Mouse (Mus musculus) embryonic facial prominence, embryonic 12.5 days (tissue): ENCODE measurements at regions not wholly inside any gene's neighbourhood (a gene's known extent, or its start where the extent isn't known, plus 50 kb on each side); places are given as distances from the start of the nearest gene placed in this dataset.
"Not testable (repeated sequence)": the region's sequence is repeated elsewhere in the genome, so short reads cannot be mapped to it uniquely, and the experiment has no call there.

Experiments used
- ATAC-seq: fragments of 200-750 bp; cut with Nextera tagmentation; 2 replicates; pipeline ENCODE4 v1.8.0; 2017; ENCODE audit not compliant: insufficient number of reproducible peaks, insufficient read depth, low FRiP score, low TSS enrichment
- H3K27ac ChIP-seq: fragments of 300-500 bp; sonication (generic); 2 replicates; pipeline ENCODE4 v1.5.1; 2016; ENCODE audit warnings: mild to moderate bottlenecking
- H3K27me3 ChIP-seq: fragments of 300-500 bp; sonication (generic); 2 replicates; pipeline ENCODE4 v1.6.1; 2016; ENCODE audit warnings: mild to moderate bottlenecking, moderate library complexity
- H3K36me3 ChIP-seq: fragments of 300-500 bp; sonication (generic); 2 replicates; pipeline ENCODE4 v1.6.1; 2016; ENCODE audit warnings: mild to moderate bottlenecking
- H3K4me1 ChIP-seq: fragments of 300-500 bp; sonication (generic); 2 replicates; pipeline ENCODE4 v1.6.1; 2016
- H3K4me2 ChIP-seq: fragments of 300-500 bp; sonication (generic); replicated peaks from 2 replicates; pipeline ENCODE4 v1.6.1; 2016; ENCODE audit warnings: mild to moderate bottlenecking, moderate library complexity
- H3K4me3 ChIP-seq: fragments of 300-500 bp; sonication (generic); 2 replicates; pipeline ENCODE4 v1.5.1; 2016; ENCODE audit warnings: mild to moderate bottlenecking
- H3K9ac ChIP-seq: fragments of 300-500 bp; sonication (generic); 2 replicates; pipeline ENCODE4 v1.6.1; 2016; ENCODE audit warnings: mild to moderate bottlenecking, moderate library complexity
- H3K9me3 ChIP-seq: fragments of 300-500 bp; sonication (generic); 2 replicates; pipeline ENCODE4 v1.6.1; 2016; ENCODE audit warnings: mild to moderate bottlenecking, moderate library complexity
- WGBS: fragments of 180-500 bp; shearing (Covaris S2); methylation state at CpG from one replicate; pipeline ENCODE4 v1.1.7; 2016; 5-methylcytosine and 5-hydroxymethylcytosine counted together

DNA sequence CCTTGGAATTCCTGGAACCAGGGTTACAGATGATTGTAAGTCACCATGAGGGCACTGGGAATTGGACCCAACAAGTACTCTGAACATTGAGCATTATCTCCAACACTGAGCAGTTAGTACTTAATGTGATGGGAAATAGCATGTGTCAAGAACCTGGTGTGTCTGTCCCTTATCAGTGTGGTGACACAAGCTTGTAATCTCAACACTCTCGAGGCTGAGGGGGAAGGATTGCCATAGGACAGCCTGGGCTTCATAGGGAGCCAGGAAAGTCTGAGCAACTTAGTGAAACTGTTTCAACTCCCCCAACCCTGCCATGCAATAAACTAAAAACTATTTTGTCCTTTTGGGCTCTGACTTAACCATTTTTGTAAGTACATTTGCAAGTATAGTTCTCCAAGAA is 100.0 kb downstream of the Wdr20rt start:
- Histone ChIP-seq H3K4me1 (no peaks in the 10 kb centered on the region), H3K4me3 (no peak overlapping the region), H3K9me3 (no peaks in the 10 kb centered on the region), H3K36me3 (no peaks in the 10 kb centered on the region), H3K4me2 (no peak overlapping the region), H3K9ac (no peak overlapping the region), H3K27ac (no peak overlapping the region), H3K27me3 (no peaks in the 10 kb centered on the region)
- 56% methylated on average over 1 of the region's 1 CpGs for WGBS
- ATAC-seq, result no peak

DNA sequence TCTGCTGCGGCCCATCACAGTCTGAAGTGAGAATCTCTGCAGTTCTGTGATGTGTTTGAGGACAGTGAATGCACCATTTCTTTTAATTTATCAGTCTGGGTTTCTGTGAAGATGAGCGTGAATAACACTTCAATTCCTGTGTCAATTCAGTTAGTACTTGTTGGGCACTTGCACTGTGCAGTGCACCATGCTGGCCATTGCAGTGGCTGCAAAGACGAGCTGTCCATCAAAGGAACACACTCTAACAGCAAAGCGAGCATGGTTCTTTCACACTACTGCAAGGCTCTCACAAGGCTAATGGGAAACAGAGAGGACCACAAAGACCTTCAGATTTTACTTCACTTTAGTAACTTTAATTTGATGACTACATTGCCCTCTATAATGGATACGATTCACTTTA is 103.2 kb downstream of the Wdr20rt start:
- ATAC-seq, result no peak
- no peaks in the 10 kb centered on the region for H3K4me1 ChIP-seq
- H3K36me3 ChIP-seq, result no peaks in the 10 kb centered on the region
- H3K27me3 ChIP-seq, result no peaks in the 10 kb centered on the region
- no peak overlapping the region for H3K27ac ChIP-seq
- H3K4me3 ChIP-seq, result no peak overlapping the region
- WGBS, result 79% methylated on average over 5 of the region's 5 CpGs
- no peak overlapping the region for H3K4me2 ChIP-seq
- H3K9ac ChIP-seq, result no peak overlapping the region
- no peaks in the 10 kb centered on the region for H3K9me3 ChIP-seq

DNA sequence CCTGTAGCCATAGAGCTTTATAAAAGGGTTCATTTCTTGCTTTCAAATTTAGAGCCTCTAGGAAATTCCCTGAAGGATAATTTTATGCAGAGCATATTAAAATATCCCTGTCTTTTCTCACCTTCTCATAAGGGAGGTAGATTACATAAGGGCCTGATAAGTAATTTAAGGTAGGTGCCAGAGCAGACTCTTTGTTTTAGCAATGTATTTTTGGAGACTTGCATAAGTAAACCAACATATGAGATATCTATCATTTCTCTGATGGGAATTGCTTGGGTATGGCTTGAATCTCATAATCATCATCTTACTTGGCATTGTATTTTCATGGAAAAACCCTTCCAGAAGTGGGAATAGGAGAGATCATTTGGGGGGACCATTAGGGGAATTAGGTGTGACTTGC is 104.4 kb downstream of the Wdr20rt start:
- H3K27ac ChIP-seq, result no peak overlapping the region
- no peak overlapping the region for H3K4me3 ChIP-seq
- H3K27me3 ChIP-seq, result no peaks in the 10 kb centered on the region
- no peaks in the 10 kb centered on the region for H3K9me3 ChIP-seq
- no peak overlapping the region for H3K9ac ChIP-seq
- no peak overlapping the region for H3K4me2 ChIP-seq
- no peaks in the 10 kb centered on the region for H3K4me1 ChIP-seq
- no peaks in the 10 kb centered on the region for H3K36me3 ChIP-seq
- ATAC-seq, result no peak

DNA sequence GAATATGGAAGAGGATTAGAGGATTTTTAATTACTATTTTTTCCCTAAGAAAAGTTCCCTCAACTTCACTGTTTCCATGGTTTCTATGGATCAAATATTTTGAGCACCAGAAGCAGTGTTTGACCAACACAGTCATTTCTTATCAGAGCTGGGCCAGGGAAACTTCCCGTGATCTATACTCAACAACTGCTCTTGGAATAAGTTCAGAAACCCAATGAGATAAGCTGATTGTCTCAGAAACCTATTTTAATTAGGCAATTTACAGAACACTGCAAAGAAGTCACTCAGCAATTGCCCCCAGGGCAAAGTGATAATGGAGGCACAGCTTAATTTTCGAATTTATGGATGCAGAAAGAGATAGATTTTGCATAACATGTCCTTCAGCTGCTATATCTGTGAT is 114.7 kb downstream of the Wdr20rt start:
- H3K4me1 ChIP-seq, result no peaks in the 10 kb centered on the region
- no peak for ATAC-seq
- no peak overlapping the region for H3K4me2 ChIP-seq
- 69% methylated on average over 2 of the region's 2 CpGs for WGBS
- no peaks in the 10 kb centered on the region for H3K27me3 ChIP-seq
- no peaks in the 10 kb centered on the region for H3K36me3 ChIP-seq
- no peak overlapping the region for H3K27ac ChIP-seq
- no peak overlapping the region for H3K4me3 ChIP-seq
- H3K9ac ChIP-seq, result no peak overlapping the region
- H3K9me3 ChIP-seq, result no peaks in the 10 kb centered on the region

DNA sequence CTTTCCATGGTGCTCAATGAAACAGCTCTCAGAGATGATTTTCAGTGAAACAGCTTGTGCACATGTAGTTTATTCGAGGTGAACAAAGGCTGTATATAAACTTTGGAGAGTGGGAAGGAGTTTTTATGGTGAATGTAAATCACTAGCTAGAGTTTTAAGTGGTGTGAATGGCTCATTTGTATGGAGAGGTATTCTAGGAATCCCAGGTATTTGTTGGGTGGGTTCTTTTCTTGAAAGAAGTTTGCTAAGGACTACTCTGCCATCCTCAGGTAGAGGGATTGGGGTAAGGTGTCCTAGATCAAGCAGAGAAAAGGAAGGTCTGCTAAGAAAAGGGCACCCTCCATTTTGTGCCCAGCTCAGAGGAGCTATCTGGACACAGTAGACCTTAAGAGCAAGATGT is 121.9 kb downstream of the Wdr20rt start:
- no peak for ATAC-seq
- Histone ChIP-seq H3K4me3 (no peak overlapping the region), H3K9me3 (no peaks in the 10 kb centered on the region), H3K27me3 (no peaks in the 10 kb centered on the region), H3K36me3 (no peaks in the 10 kb centered on the region), H3K4me1 (no peaks in the 10 kb centered on the region), H3K27ac (no peak overlapping the region), H3K4me2 (no peak overlapping the region), H3K9ac (no peak overlapping the region)
- 53% methylated on average over 1 of the region's 1 CpGs for WGBS

DNA sequence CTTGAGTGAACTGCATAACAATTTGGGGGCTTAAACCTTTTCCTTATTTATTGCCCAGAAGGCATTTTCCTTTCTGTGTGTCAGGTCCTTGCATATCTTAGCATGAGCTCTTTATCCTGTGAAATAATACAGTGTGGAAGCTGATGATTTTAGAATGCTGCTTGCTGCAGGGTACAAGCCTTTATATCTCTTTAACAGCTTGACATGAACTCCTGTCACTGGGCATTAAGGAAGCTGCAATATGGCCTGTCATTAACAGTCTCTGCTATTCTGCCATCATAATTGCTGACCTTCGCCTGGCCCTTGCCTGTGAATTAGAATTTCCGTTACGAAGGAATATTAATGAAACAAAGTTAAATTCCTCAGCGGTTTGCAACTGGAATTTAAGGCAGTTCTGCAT is 124.2 kb downstream of the Wdr20rt start:
- H3K4me1 ChIP-seq, result no peaks in the 10 kb centered on the region
- no peak overlapping the region for H3K4me3 ChIP-seq
- ATAC-seq, result no peak
- no peak overlapping the region for H3K4me2 ChIP-seq
- H3K27ac ChIP-seq, result no peak overlapping the region
- H3K36me3 ChIP-seq, result no peaks in the 10 kb centered on the region
- no peaks in the 10 kb centered on the region for H3K27me3 ChIP-seq
- H3K9me3 ChIP-seq, result no peaks in the 10 kb centered on the region
- H3K9ac ChIP-seq, result no peak overlapping the region
- WGBS, result 66% methylated on average over 4 of the region's 4 CpGs

DNA sequence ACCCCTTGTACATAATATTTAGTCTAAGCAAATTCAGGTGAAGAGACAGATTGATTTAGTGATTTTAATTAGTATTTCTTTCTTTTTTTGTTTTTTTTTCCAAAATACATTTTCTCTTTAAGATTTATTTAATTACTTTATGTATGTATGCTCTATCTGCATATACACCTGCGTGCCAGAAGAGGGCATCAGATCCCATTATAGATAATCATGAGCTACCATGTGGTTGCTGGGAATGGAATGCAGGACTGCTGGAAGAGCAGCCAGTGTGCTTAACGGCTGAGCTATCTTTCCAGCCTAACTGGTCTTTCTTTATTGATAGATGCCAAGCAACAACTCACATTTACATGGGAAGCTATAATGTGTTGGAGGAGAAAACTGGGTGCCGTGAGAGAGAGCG is 138.9 kb downstream of the Wdr20rt start:
- no peaks in the 10 kb centered on the region for H3K4me1 ChIP-seq
- no peak for ATAC-seq
- WGBS, result 68% methylated on average over 4 of the region's 4 CpGs

DNA sequence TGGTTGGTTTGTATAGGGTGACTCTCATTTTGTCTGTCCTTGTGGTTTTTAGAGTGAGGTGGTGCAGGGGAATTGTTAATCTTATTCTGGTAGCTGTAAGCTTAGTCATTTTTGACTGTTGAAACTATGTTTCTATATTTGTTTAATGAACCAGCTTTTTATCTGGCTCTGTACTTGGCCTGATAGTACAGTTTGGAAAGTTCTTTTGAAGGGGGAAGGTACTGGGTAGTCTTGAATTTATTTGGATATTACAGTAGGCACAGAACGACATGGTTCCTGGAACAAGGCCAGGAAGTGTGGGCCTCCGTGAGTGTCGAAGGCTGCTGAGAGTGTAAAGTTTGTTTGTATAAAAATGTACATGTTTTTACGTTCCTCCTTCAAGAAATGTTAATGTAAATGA is 142.0 kb downstream of the Wdr20rt start:
- Histone ChIP-seq H3K27me3 (no peaks in the 10 kb centered on the region), H3K9ac (no peak overlapping the region), H3K4me2 (no peak overlapping the region), H3K9me3 (no peaks in the 10 kb centered on the region), H3K36me3 (no peaks in the 10 kb centered on the region), H3K4me1 (no peaks in the 10 kb centered on the region), H3K4me3 (no peak overlapping the region), H3K27ac (no peak overlapping the region)
- no peak for ATAC-seq
- WGBS, result 60% methylated on average over 4 of the region's 4 CpGs

More for the DNA sequence above, 138.9 kb downstream of the Wdr20rt start:
- Histone ChIP-seq H3K4me3 (no peak overlapping the region), H3K27ac (no peak overlapping the region), H3K9me3 (no peaks in the 10 kb centered on the region), H3K4me2 (no peak overlapping the region), H3K36me3 (no peaks in the 10 kb centered on the region), H3K27me3 (no peaks in the 10 kb centered on the region), H3K9ac (no peak overlapping the region)

DNA sequence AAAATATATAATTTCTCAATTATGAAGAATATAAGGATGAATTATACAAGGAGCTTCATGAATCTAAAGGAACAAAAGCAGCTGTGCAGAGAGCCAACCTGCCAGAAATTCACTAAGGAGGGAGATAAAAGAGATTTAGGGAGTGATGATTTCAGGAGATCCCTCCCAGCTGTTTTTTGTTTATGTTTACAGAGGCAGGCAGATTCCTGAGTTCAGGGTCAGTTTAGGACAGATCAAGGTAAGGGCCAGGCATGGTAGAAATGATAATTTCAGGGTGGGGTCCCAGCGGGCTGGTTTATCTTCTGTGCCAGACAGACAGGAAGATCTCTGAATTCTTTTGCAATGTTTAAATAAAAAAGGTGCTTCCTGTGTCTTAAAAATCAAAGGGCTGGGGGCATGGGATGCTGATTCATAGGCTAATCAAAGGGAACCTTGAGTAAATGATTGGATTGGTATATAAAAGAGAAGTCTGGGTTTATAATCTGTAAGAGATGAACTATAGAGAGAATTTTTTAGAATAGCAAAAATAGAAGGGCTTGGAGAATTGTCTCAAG is 142.6 kb downstream of the Wdr20rt start:
- Histone ChIP-seq H3K9me3 (no peaks in the 10 kb centered on the region), H3K4me3 (no peak overlapping the region), H3K27ac (no peak overlapping the region), H3K27me3 (no peaks in the 10 kb centered on the region), H3K4me2 (no peak overlapping the region), H3K9ac (no peak overlapping the region), H3K4me1 (no peaks in the 10 kb centered on the region), H3K36me3 (no peaks in the 10 kb centered on the region)
- WGBS, result 85% methylated on average over 1 of the region's 1 CpGs
- no peak for ATAC-seq

DNA sequence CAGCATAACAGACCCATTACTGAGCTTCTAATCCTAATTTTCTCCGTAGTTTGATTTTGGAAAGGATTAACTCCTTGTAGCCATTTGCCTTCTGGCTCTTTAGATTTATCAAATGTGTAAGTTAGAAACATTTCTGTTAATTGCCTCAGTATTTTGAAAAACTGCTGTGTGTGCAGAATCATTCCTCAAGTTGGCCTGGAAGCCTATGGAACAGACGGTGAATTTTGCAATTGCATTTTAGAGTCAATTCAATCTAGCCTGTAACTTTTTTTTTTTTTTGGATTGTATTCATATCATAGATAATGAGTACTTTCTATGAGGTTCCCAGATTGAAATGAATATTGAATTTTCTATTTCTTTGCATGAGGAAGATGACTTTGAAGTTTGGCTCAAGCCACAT is 146.3 kb downstream of the Wdr20rt start:
- WGBS, result 82% methylated on average over 2 of the region's 2 CpGs
- Histone ChIP-seq H3K36me3 (no peaks in the 10 kb centered on the region), H3K9ac (no peak overlapping the region), H3K4me2 (no peak overlapping the region), H3K27me3 (no peaks in the 10 kb centered on the region), H3K4me1 (no peaks in the 10 kb centered on the region), H3K4me3 (no peak overlapping the region), H3K9me3 (no peaks in the 10 kb centered on the region), H3K27ac (no peak overlapping the region)
- no peak for ATAC-seq

DNA sequence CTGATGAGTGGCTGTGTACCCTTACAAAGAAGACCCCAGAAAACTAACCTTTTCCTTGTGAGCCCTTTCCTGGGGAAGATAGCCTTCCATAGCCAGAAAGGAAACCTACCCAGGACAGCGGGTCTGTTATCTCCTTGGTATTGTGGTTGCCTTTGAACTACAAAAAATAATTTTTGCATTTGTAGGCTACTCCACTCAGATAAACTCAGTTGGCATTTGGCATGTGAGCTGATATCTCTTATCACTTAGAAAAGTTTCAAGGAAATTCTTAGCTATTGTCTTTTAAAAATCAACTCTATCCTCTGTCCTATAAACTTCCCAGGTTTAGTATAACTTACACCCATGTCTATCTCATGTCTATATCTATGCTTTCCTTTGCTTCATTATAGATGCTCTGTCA is 154.0 kb downstream of the Wdr20rt start:
- H3K4me3 ChIP-seq, result no peak overlapping the region
- ATAC-seq, result no peak
- no peaks in the 10 kb centered on the region for H3K36me3 ChIP-seq
- no peak overlapping the region for H3K9ac ChIP-seq
- no peak overlapping the region for H3K27ac ChIP-seq
- 91% methylated on average over 1 of the region's 1 CpGs for WGBS
- H3K27me3 ChIP-seq, result no peaks in the 10 kb centered on the region
- H3K4me1 ChIP-seq, result no peaks in the 10 kb centered on the region
- H3K9me3 ChIP-seq, result no peaks in the 10 kb centered on the region
- H3K4me2 ChIP-seq, result no peak overlapping the region

DNA sequence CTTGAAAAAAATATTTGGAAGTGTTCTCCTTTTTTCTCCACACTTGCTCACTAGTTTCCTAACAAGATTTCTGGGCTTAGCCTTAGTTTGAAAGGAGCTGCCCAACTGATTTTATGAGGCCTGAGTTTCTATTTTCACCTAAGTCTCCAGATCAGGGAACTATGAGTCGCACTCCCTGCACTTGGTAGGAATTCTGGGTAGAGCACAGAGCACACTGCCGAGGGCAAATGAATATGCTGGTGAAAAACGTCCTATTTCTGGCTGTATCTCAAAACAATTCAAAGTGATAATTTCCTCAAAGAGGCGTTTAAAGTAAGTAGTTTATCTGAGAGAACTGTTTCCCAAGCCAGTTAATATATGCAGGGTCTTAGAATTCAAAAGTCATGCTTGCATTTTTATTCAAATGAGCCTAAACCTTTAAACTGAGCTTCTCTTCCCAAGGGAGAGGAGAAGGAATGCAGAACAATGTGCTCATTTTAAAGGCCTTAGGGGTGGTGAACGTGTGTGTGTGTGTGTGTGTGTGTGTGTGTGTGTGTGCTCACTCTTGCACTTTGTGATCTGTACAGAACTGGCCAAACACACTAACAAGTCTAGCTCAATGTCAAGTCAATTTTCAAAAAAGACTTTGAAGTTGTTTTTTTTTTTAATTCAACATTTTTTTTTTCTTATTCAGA is 156.9 kb downstream of the Wdr20rt start:
- Histone ChIP-seq H3K36me3 (no peaks in the 10 kb centered on the region), H3K4me2 (no peak overlapping the region), H3K9me3 (no peaks in the 10 kb centered on the region), H3K4me3 (no peak overlapping the region), H3K27ac (no peak overlapping the region), H3K4me1 (no peaks in the 10 kb centered on the region), H3K9ac (no peak overlapping the region), H3K27me3 (no peaks in the 10 kb centered on the region)
- ATAC-seq, result no peak
- WGBS, result 43% methylated on average over 5 of the region's 5 CpGs

DNA sequence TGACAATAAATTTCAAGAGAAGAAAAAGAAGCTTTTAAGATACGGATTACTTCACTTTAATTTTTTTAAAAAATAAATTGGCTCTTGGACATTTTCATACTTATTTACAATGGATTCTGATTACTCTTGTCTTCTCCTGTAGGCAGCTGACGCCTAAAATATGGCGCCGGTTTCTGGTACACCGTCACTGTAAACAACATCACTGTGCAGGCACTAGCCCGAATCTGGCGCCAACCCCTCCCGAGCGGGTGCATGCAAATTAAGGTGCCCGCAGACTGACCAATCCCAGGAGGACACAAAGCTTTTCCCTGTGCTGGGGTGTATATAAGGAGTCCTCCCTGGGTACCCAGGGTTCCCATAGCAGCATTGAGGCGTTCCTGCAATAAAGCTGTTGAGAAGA is 157.5 kb downstream of the Wdr20rt start:
- H3K9me3 ChIP-seq, H3K4me2 ChIP-seq, ATAC-seq, H3K27ac ChIP-seq, H3K36me3 ChIP-seq, H3K4me1 ChIP-seq, H3K4me3 ChIP-seq, H3K27me3 ChIP-seq, H3K9ac ChIP-seq: not testable (repeated sequence)
- 95% methylated on average over 11 of the region's 11 CpGs for WGBS
